Mouse (Mus musculus) cerebellum, adult 2 months (tissue): ENCODE measurements around the gene Map6.

Experiments
- CTCF ChIP-seq: fragments of 200-500 bp; IDR thresholded peaks from 2 replicates; pipeline ENCODE4 v1.5.1; 2011; ENCODE audit warnings: low read depth, mild to moderate bottlenecking, control low read depth, low read length, moderate library complexity, borderline replicate concordance; ENCODE audit not compliant: insufficient read depth
- POLR2A ChIP-seq: fragments of 200-500 bp; IDR thresholded peaks from 2 replicates; pipeline ENCODE4 v1.6.1; 2011; ENCODE audit warnings: low read length, control low read depth, borderline replicate concordance; ENCODE audit not compliant: insufficient read depth

DNA sequence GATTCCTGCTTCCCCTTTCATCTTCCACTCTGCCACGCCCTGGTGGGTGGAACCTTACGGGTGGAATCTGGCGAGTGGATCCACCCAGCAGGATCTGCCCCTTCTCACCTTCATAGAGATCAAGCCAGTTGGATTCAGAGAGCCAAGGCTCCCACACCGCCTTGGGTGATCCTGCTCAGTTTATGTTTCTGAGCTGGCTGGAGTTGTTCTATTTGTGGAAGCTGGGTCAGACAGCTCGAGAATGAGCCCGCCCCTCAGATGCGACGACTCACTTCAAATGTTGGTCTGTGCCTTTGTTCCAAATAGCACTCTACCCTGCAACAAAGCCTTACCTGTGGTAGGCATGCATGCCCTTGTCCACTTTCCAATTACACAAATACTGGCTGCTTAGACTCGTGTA, 4.4 kb downstream of the Map6 start:
- no peak for TF ChIP-seq CTCF
- no peak for TF ChIP-seq POLR2A
